Mouse (Mus musculus) kidney, embryonic 14.5 days (tissue): ENCODE results near the gene Tmem165. TPM values are rescaled to one million over a fixed set of nuclear protein-coding genes. Genes with fewer than 3 reads are reported as not detected.

ENCODE experiments used
- ATAC-seq: fragments of 200-750 bp; cut with Nextera tagmentation; 2 replicates; pipeline ENCODE4 v1.8.0; 2017; ENCODE audit warnings: moderate number of reproducible peaks, mild to moderate bottlenecking, moderate TSS enrichment, moderate library complexity; ENCODE audit not compliant: low FRiP score, low TSS enrichment
- H3K27ac ChIP-seq: fragments of 300-500 bp; sonication (generic); 2 replicates; pipeline ENCODE4 v1.5.1; 2014; ENCODE audit warnings: low read depth, mild to moderate bottlenecking, low read length, moderate library complexity, mixed read lengths
- H3K27me3 ChIP-seq: fragments of 300-500 bp; sonication (generic); 2 replicates; pipeline ENCODE4 v1.6.1; 2014; ENCODE audit warnings: mild to moderate bottlenecking, low read length; ENCODE audit not compliant: control insufficient read depth, insufficient read depth
- H3K36me3 ChIP-seq: fragments of 300-500 bp; sonication (generic); 2 replicates; pipeline ENCODE4 v1.6.1; 2014; ENCODE audit warnings: low read length, mixed read lengths; ENCODE audit not compliant: control insufficient read depth, insufficient read depth
- H3K4me1 ChIP-seq: fragments of 300-500 bp; sonication (generic); 2 replicates; pipeline ENCODE4 v1.6.1; 2014; ENCODE audit warnings: low read length, mixed read lengths; ENCODE audit not compliant: control insufficient read depth, insufficient read depth
- H3K4me2 ChIP-seq: fragments of 300-500 bp; sonication (generic); replicated peaks from 2 replicates; pipeline ENCODE4 v1.6.1; 2014; ENCODE audit warnings: low read depth, mild to moderate bottlenecking, low read length
- H3K4me3 ChIP-seq: fragments of 300-500 bp; sonication (generic); 2 replicates; pipeline ENCODE4 v1.5.1; 2014; ENCODE audit warnings: mild to moderate bottlenecking, low read length
- H3K9ac ChIP-seq: fragments of 300-500 bp; sonication (generic); 2 replicates; pipeline ENCODE4 v1.6.1; 2014; ENCODE audit warnings: low read depth, mild to moderate bottlenecking, low read length, moderate library complexity
- H3K9me3 ChIP-seq: fragments of 300-500 bp; sonication (generic); 2 replicates; pipeline ENCODE4 v1.6.1; 2016; ENCODE audit warnings: low read length; ENCODE audit not compliant: control insufficient read depth
- WGBS: fragments of 180-500 bp; shearing (Covaris S2); extraction: QIAGEN DNeasy Blood & Tissue Kit; methylation state at CpG from one replicate; pipeline ENCODE4 v1.1.7; 2014; 5-methylcytosine and 5-hydroxymethylcytosine counted together
- polyA plus RNA-seq: library from polyadenylated mRNA; unstranded; fragments of >200 nt; fragmentation: Nextera tagmentation; extraction: Ambion mirVana; gene quantifications from 2 replicates; pipeline ENCODE4 v1.2.1, GENCODE M21; 2014

Tmem165 gene
- polyA plus RNA-seq, 1 experiment from 2014 or later: 139 TPM

- Histone ChIP-seq H3K36me3 (no peaks in the 10 kb centered on the region), H3K9me3 (no peaks in the 10 kb centered on the region), H3K4me1 (peaks cover 12% of the 10 kb centered on the region; the same call in 1 of the 2 replicates), H3K4me3 (peak overlapping the region; percentile 70), H3K27ac (peak overlapping the region; percentile 99), H3K9ac (peak overlapping the region; percentile 92), H3K27me3 (no peaks in the 10 kb centered on the region), H3K4me2 (peak overlapping the region; percentile 56)
- WGBS: 7% methylated on average over 9 of the region's 9 CpGs
- peak; percentile 57 for ATAC-seq
Observed at GRCm38 (mm10) chr5:76140730-76141066, 43.0 kb upstream of the Tmem165 start.

- no peak overlapping the region for H3K4me2 ChIP-seq
- H3K36me3 ChIP-seq: no peaks in the 10 kb centered on the region
- no peaks in the 10 kb centered on the region for H3K27me3 ChIP-seq
- no peak for ATAC-seq
- no peak overlapping the region for H3K9ac ChIP-seq
- no peak overlapping the region for H3K27ac ChIP-seq
- WGBS: 92% methylated on average over 4 of the region's 4 CpGs
- no peaks in the 10 kb centered on the region for H3K9me3 ChIP-seq
- no peak overlapping the region for H3K4me3 ChIP-seq
- peaks cover 12% of the 10 kb centered on the region; the same call in 1 of the 2 replicates for H3K4me1 ChIP-seq
Observed at GRCm38 (mm10) chr5:76143356-76143755, 40.3 kb upstream of the Tmem165 start.

GRCm38 (mm10) chr5:76146401-76146800, 37.3 kb upstream of the Tmem165 start:
- Histone ChIP-seq H3K4me3 (no peak overlapping the region), H3K4me1 (peaks cover 1% of the 10 kb centered on the region; the same call in 1 of the 2 replicates), H3K4me2 (no peak overlapping the region), H3K27ac (no peak overlapping the region), H3K9ac (no peak overlapping the region), H3K9me3 (peaks cover 3% of the 10 kb centered on the region; the same call in 1 of the 2 replicates), H3K36me3 (peaks cover 12% of the 10 kb centered on the region; the same call in 1 of the 2 replicates), H3K27me3 (no peaks in the 10 kb centered on the region)
- 100% methylated on average over 1 of the region's 1 CpGs for WGBS
- no peak for ATAC-seq

GRCm38 (mm10) chr5:76149436-76149835, 34.2 kb upstream of the Tmem165 start:
- no peaks in the 10 kb centered on the region for H3K4me1 ChIP-seq
- H3K9ac ChIP-seq: no peak overlapping the region
- no peak for ATAC-seq
- 89% methylated on average over 6 of the region's 6 CpGs for WGBS
- H3K4me2 ChIP-seq: no peak overlapping the region
- H3K36me3 ChIP-seq: peaks cover 22% of the 10 kb centered on the region; the same call in 1 of the 2 replicates
- no peaks in the 10 kb centered on the region for H3K27me3 ChIP-seq
- H3K9me3 ChIP-seq: peaks cover 3% of the 10 kb centered on the region; the same call in 1 of the 2 replicates
- H3K27ac ChIP-seq: no peak overlapping the region
- no peak overlapping the region for H3K4me3 ChIP-seq

- Histone ChIP-seq H3K27me3 (no peaks in the 10 kb centered on the region), H3K4me1 (no peaks in the 10 kb centered on the region), H3K27ac (no peak overlapping the region), H3K4me2 (no peak overlapping the region), H3K4me3 (no peak overlapping the region), H3K9ac (no peak overlapping the region), H3K9me3 (peaks cover 3% of the 10 kb centered on the region; the same call in 1 of the 2 replicates), H3K36me3 (peaks cover 29% of the 10 kb centered on the region; the same call in 1 of the 2 replicates)
- WGBS: 92% methylated on average over 6 of the region's 6 CpGs
- ATAC-seq: no peak
Observed at GRCm38 (mm10) chr5:76152956-76153355, 30.7 kb upstream of the Tmem165 start.

GRCm38 (mm10) chr5:76153430-76153829, 30.2 kb upstream of the Tmem165 start:
- 90% methylated on average over 11 of the region's 11 CpGs for WGBS
- no peaks in the 10 kb centered on the region for H3K27me3 ChIP-seq
- no peaks in the 10 kb centered on the region for H3K4me1 ChIP-seq
- H3K27ac ChIP-seq: no peak overlapping the region
- H3K9ac ChIP-seq: no peak overlapping the region
- H3K4me2 ChIP-seq: no peak overlapping the region
- no peak for ATAC-seq
- H3K9me3 ChIP-seq: peaks cover 3% of the 10 kb centered on the region; the same call in 1 of the 2 replicates
- H3K4me3 ChIP-seq: no peak overlapping the region
- peaks cover 29% of the 10 kb centered on the region; the same call in 1 of the 2 replicates for H3K36me3 ChIP-seq

GRCm38 (mm10) chr5:76154434-76155165, 29.1 kb upstream of the Tmem165 start:
- Histone ChIP-seq H3K4me2 (no peak overlapping the region), H3K27ac (no peak overlapping the region), H3K27me3 (no peaks in the 10 kb centered on the region), H3K9ac (no peak overlapping the region), H3K9me3 (peaks cover 3% of the 10 kb centered on the region; the same call in 1 of the 2 replicates), H3K4me3 (no peak overlapping the region), H3K36me3 (peaks cover 29% of the 10 kb centered on the region; the same call in 1 of the 2 replicates), H3K4me1 (no peaks in the 10 kb centered on the region)
- WGBS: 85% methylated on average over 21 of the region's 21 CpGs
- ATAC-seq: no peak

- no peak for ATAC-seq
Observed at GRCm38 (mm10) chr5:76159555-76159954, 24.1 kb upstream of the Tmem165 start.

GRCm38 (mm10) chr5:76160086-76160485, 23.6 kb upstream of the Tmem165 start:
- no peaks in the 10 kb centered on the region for H3K27me3 ChIP-seq
- 62% methylated on average over 3 of the region's 3 CpGs for WGBS
- H3K4me1 ChIP-seq: no peaks in the 10 kb centered on the region
- H3K27ac ChIP-seq: no peak overlapping the region
- H3K4me2 ChIP-seq: no peak overlapping the region
- ATAC-seq: no peak
- peaks cover 7% of the 10 kb centered on the region; the same call in 1 of the 2 replicates for H3K36me3 ChIP-seq
- no peaks in the 10 kb centered on the region for H3K9me3 ChIP-seq
- H3K4me3 ChIP-seq: no peak overlapping the region
- H3K9ac ChIP-seq: no peak overlapping the region

More at GRCm38 (mm10) chr5:76159555-76159954, 24.1 kb upstream of the Tmem165 start:
- no peak overlapping the region for H3K9ac ChIP-seq
- H3K4me1 ChIP-seq: no peaks in the 10 kb centered on the region
- H3K36me3 ChIP-seq: peaks cover 7% of the 10 kb centered on the region; the same call in 1 of the 2 replicates
- no peak overlapping the region for H3K4me2 ChIP-seq
- no peak overlapping the region for H3K27ac ChIP-seq
- H3K9me3 ChIP-seq: no peaks in the 10 kb centered on the region
- no peak overlapping the region for H3K4me3 ChIP-seq
- WGBS: 72% methylated on average over 6 of the region's 6 CpGs
- no peaks in the 10 kb centered on the region for H3K27me3 ChIP-seq
